Mouse (Mus musculus) adrenal gland, adult 18-20 months (tissue): ENCODE results near the gene Dpp6. TPM values are rescaled to one million over a fixed set of nuclear protein-coding genes. Genes with fewer than 3 reads are reported as not detected.

ENCODE experiments used
- DNase-seq, 2 experiments: peaks; one replicate each; pipeline ENCODE4 v3.0.0; 2021 to 2022; ENCODE audit warnings: low spot score in 2 of 2
- total RNA-seq, 2 experiments: library from RNA; stranded (reverse); gene quantifications; 1 replicate in 1 of 2; 2 replicates in 1 of 2; pipeline ENCODE4 v1.2.3; 2021

The Dpp6 gene
- total RNA-seq, 2 experiments from 2014 or later, result 8.7 to 9.4 TPM

DNA sequence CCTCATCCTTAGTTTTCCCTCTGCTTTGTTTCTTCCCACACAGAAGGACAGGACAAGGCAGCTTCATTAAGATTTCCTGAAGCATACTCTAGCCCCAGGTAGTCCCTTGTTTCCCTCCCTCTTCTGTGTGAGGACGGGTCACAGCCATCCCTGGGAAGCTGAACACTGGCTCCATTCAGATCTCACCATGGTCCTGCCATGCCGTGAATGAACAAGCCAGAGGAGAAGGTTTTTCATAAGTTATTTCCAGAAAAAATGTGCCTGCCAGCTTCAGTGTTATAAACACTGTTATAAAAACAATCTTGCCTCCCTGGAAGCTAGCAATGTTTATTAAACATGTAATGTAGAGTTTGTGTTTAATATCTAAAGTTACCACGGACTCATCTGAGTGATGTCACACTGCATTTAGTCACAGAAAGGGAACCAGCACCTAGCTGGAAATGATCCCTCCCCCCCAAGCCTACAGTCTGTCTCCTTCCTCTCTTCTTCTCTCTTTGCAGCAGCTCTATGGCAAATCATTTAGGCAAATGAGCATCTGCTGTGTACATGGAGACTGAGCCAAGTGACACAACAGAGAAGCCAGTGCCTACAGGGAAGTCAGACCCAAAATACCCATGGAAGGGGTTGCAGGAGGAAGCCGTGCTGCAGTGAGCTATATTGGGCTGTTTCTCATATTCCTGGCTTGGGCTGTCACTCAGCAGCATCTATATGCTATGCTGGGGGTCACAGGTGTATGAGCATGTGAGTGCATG lies 128.3 kb downstream of the Dpp6 start:
- DNase-seq, result no peak

DNA sequence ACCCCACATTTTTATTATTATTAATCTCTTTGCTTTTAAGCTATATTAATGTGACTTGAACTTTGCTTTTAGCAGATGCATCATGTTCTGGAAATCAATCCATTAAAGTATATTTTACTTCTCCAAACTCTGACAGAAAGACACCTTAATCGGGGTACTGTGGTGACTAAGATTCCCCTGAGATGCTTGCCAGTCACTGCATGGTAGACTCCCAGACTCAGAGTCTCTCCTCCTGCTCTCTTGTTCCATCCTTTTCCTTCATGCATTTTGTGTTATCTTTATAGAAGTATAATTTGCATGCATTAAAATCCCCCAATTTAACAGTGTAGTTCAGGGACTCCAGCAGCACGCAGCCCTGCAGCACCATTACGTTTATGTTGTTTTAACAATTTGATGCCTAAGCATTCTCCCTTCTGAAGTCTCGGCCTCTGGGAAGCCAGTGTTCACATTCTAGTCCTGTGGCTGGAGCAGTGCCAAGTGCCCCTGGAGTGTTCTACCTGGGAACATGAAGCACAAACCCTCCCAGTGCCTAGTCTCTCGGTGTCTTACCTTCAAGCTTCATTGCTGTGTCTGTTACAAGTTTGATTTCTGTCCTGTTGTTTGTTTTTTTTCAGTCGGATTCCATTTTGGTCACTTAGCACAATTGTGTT lies 153.1 kb downstream of the Dpp6 start:
- DNase-seq, result no peak

DNA sequence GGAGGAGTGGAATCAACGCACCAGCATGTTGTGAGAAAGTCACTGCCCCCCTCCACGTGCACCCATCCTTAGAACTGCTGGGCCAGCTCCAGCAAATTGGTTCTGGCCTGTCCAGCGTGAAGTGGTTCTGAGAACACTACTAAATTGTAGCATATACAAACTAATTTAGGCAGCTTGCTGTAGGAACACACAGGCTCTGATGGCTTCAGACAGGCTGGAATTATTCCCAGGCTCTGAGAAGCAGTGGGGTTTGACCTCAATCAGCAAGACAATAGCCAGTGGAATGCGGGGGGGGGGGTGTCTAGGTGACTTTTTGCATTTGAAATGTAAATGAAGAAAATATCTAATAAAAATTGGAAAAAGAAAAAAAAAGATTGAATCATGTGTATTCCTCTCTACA lies 156.2 kb downstream of the Dpp6 start:
- DNase-seq, result no peak

DNA sequence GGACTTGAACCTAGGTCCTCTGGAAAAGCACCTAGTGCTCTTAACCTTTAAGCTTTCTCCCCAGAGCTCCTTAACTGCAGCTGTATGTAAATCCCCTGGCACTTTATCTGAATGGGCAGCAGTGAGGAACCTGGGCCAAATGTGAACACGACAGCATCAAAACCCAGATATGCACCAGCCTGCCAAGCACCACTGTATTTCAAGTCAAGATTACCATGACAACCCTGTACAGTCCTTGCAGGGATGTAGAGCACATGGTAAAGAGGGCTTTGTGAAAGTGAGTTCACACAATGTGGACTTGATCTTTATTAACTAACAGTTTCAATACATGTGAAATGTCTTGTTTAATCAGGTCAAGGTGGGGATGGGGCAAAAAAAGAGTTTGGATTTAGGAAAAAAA lies 162.3 kb downstream of the Dpp6 start:
- no peak for DNase-seq

DNA sequence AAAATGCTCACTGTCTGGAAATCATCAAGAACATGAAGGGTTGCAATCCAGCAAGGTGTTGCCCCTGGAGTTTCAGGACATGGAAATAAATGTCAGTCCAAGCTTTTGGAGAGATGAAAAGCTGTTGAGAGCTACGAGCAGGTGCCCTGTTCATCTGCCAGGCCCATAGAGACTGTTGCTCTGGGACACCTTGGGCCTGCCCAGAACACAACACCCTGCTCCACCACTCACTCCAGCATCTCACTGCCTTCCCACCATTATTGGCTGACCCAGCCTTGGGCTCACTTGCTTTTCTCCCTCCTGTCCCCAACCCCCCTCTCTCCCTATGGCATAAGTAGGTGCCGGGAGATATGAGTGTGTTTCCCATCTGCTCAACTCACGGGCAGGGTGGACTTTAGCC lies 162.8 kb downstream of the Dpp6 start:
- no peak for DNase-seq

DNA sequence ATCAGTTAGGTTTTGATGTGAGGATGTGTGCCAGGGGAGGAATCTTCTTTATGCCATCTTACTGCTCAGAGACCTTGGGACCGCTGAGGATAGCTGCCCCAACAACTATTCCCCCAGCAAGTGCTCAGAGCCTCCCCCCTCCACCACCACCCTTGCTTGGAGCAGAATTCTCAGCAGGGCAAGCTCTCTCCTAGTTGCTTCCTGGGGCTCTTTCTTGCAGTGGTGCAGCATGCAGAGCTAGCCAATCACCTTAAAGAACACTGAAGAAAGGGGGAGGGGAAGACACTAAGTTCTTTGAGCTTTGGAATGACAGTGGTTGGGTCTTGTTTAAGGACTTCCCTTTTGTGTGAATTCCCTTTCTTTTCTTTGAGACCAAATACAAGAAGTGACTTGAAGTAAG lies 168.1 kb downstream of the Dpp6 start:
- no peak for DNase-seq

DNA sequence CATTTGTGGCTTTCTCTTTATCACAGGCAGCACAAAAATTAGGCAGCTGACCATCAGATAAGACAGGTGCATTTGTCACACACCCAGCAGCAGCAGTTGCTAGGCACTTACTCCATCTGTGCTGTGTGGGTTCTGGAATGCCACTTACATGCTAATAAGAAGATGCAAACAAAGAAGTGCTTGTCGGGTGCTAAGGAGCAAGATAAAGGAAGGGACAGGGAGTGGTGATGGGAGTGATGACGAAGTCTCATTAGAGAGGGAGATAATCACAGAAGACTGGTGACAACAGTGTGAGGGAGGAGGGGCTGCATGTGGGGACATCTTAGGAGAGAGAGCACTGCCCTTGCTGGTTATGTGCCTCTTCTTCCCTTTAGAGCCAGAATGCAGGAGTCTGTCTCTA lies 174.6 kb downstream of the Dpp6 start:
- DNase-seq, result no peak

DNA sequence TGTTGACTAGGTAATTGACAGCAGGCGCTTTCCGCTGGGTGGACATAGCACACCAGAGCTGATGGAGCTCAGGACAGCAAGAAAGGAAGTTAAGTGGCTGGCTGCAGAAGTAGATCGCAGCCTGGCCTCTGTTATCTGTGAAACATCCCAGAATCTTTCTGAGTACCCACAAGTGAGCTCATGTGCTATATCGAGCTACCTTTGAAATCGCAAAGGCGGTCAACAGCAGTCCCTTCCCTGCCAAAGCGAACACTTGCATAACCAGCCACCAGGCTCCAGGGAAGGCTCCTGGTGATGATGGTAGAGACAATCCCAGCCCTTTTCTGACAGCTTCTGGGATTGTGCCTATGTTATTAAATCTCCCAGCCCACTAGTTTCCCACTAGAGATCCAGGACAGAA lies 186.5 kb downstream of the Dpp6 start:
- no peak for DNase-seq

DNA sequence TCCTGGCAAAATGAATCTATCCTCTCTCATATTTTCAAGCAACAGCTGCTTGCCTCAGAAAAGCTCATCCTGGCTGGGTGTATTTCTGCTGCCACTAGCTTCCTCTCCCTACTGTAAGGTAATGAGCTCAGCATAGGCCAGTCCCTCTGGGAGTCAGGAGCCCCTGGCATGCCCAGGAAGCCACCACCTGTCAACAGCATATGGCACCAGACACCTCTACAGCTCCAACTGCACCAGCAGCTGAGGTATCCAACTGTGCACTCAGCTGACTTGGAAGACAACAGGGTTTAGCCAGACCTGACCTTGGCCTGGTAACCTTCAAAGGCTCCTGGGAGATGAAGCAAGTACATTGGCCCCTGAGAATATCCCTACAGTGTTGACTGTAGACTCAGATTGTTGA lies 192.2 kb downstream of the Dpp6 start:
- no peak for DNase-seq

DNA sequence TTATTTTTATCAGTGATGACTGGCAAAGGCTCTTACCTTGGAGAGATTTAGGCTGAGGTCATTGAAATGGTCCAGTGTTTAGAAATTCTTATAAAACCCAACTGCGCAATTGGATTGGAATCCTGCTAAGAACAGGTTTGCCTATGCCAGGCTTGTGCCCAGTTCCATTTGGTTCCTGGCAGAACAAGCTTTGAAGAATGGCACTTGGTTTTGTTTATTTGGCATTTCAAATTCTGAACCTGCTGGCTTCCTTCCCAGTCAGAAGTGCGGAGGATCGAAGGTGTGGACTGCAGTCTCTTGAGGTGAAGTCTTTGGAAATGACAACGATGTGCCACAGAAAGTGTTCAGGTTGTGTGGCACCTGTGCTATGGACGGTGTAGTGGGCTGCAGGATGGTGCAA lies 193.6 kb downstream of the Dpp6 start:
- DNase-seq, result no peak

DNA sequence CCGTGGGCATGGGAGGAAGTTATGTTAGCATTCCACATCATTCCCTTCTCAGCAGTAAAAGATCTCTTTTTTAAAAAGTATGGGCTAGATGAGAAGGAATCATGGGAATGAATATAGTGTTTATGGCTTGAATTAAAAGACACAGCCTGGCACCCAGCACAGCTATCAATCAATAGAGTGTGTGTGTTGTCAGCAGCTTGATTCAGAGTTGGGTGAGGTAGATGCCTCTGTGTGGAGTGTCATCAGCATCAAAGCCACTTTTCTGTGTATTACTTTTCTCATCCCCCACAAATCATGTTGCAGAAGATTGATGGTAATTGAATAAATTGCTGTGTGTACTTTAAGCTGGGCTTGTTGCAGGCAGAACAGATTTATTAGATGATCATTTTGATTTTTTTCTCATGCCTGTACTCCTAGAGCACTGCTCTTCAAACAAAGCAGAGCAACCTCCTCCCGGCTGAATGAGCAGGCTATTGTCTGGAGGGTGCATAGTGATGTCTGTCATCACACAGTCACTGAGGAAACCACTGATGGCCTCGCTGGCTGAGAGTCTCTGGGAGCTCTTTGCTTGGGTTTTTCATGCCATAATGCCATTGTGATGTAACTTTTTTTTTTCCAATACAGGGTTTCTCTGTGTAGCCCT lies 201.4 kb downstream of the Dpp6 start:
- DNase-seq, result no peak

DNA sequence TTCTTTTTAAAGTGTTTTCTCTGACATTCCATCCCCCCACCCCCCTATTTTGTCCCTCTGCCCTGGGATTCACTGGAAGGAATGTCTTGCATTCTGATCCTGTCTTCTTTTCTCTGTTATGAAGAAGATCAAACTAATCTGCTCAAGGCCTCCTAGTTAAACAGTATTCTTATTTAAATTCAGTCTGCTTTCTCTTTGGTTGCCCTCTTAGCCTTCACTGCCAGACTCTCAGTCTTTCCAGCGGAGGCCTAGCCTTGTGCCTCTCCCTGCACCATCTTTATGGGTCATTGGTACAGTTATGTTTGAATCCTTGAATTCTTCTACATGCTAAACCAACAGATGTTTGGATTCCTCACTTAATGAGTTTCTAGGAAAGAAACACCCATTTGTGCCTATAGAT lies 211.6 kb downstream of the Dpp6 start:
- DNase-seq, result no peak

DNA sequence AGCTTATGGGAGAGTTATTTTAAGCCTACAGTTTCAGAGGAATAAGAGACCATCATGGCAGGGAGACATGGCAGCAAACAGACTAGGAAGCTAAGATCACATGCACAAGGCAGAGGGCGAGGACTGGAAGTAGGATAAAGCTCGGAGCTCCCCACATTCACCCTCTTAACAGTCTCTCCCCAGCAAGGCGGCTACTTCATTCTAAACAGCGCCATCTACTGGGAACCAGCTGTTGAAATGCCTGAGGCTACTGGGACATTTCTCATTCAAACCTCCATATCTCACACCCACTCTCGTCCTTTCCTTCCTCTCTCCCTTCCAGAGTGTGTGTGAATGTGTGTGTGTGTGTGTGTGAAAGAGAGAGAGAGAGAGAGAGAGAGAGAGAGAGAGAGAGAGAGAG lies 212.8 kb downstream of the Dpp6 start:
- DNase-seq, result peak in 1 of 2 experiments; percentile 16

DNA sequence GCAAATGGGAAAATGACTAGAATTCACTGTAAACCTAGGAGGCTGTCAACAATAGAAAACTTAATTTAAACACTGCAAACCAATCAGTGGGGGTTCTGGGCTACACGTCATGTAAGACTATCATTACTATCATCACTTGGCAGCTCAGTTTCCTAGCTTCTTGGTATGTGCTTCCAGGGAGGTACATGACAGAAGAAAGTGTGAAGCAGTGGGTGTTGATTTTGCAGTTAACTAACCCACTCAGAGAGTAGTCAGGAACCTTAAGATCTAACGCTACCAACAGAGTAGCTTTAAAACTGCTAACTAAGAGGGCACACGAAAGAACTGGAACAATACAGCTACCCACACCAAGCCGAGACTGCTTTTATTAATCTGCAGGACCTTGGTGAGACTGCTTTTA lies 217.9 kb downstream of the Dpp6 start:
- no peak for DNase-seq

DNA sequence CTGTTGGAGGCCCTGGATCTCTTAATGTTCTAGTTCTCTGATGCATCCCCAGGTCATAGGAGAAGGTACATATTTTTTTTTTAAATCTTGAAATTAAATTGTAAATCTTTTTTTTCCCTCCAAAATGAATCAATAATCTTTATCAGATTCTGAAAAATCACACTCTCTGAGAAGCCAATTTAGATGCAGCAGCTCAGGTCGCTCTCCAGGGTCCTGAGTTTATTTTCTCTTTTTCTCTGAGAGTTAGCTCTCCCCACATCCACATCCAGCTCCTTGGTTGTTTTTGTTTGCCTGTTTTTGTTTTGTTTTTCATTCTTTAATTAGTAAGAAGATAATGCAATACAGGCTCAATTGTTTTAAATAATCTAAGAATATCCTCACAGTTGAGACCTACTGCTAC lies 218.3 kb downstream of the Dpp6 start:
- DNase-seq, result no peak

DNA sequence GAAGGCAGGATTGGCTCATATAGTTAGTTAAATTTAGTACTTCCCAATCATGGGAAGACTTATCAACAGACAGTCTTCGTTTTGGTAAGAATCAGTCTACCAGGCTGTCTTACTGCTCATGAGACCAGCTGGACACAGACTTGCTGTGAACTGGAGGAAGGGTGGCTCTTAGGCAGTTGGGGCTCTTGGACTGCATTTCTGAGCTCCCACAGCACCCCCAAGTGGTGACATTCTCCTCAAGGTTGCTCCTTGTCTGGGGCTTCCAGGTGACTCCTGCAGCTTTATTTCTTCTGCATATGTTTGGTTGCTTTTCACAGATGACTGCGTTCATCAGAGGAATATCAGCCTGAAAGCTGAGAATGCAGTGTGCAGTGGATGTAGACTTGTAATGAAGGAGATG lies 218.9 kb downstream of the Dpp6 start:
- DNase-seq, result no peak

DNA sequence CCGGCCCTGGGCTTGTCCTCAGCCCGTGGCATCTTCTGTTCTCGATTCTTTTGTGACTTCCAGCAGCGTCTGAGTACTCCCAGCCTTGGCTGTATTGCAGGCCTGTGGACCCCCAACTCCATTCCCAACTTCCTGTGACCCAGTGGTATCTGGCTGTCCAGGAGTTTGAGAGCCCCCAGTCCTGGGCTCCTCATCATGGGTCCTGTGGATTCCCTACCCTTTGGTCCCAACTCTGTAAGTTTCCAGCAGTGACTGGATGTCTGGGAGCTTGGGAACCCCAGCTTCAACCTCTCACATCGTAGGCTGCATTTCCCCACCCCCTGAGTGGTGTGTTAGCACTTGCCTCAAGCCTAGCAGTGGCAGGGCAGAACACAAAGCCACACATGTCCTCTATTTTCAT lies 220.8 kb downstream of the Dpp6 start:
- no peak for DNase-seq

DNA sequence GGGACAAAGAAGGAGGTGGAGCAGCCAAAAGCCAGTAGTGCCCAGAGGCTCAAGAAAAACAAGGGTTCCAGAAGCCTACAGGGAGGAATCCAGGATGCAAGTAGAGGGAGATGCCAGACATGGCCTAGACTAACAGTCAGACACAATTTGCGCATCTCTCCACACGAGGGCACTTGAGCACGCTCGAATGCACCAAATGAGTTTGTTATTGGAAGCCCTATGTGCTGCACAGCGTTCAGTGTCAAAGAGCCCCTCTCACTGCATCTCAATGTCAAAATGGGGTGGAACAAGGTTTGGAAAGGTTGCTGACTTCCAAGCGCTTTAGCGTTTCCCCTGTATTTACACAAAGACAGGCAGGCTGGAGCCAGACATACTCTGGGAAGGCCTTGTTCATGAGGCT lies 231.2 kb downstream of the Dpp6 start:
- DNase-seq, result no peak

DNA sequence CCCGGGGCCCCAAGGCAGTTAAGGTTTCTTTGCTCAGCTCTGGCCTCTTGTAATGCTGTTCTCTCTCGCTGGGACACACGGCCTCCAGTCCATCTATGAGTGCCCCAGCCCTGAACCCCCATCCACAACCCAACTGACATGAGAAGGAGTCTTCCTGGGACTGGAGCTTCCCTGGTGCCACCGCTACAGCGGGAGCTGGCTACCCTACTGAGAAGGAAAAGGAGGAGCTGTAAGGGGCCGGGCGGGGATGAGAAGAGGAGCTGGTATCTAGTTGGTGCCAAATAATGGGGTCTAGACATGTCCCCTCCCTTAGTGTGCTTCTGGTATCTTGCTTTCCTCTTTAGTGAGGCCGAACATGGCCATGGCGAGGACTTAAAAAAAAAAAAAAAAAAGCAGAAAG lies 231.9 kb downstream of the Dpp6 start:
- no peak for DNase-seq

DNA sequence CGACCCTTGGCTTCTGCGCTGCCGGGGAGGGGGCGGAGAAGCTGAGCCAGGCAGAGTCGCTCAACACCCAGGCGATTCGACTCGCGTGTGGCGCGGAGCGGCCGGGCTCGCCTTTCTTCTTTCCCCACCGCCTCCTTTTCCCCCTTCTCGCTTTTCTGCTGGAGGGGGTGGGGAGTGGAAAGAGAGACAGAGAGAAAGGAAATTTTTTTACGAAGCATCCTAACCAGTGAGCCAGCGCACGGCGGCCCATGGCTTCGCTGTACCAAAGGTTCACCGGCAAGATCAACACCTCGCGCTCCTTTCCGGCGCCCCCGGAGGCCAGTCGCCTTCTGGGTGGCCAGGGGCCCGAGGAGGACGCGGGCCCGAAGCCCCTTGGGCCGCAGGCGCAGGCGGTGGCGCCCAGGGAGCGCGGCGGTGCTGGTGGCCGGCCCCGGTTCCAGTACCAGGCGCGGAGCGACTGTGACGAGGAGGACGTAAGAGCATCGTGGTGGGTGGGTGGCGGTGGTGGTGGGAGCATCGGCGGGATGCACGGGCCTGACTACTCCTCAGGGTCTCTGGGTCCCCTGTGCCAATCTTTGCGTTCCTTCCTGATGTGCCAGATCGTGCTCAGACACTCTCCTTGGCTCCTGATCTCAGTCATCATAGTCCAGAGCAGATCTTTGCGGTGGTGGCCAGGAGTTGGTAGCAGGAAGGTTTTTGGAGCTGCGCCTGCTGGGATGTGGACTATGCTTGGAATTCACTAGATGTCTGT lies 232.5 kb downstream of the Dpp6 start:
- no peak for DNase-seq

DNA sequence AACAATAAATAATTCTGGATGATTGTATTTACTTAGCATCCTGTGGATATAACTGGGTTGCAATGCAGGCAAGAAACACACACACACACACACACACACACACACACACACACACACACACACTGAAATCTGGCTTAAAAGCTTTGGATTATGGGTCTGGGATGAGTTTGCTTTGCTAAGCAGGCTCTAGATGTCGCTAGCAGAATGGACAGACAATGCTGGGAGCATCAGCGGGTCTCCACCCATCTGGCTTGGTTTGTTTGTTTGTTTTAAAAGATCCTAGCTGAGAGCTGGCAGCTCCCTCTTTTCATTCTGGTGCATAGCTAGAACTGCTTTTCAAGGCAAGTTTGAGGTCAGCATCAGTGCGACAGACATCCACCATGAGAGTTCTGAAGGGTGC lies 234.2 kb downstream of the Dpp6 start:
- no peak for DNase-seq

DNA sequence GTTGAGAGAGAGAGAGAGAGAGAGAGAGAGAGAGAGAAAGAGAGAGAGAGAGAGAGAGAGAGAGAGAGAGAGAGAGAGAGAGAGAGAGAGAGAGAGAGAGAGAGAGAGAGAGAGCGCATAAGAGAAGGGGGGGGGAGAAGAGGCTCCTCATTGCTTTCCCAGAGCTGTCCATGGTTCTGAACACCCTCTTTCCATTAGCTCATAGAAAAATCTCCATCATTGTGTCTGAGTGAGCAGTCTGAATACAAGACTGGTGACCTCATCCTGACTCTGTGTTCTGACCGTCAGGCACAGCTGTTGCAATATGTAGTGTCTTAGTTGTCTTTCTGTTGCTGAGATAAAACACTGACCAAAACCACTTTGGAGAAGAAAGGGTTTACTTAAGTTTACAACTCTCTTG lies 235.4 kb downstream of the Dpp6 start:
- DNase-seq, result no peak
